Comparison of ENCODE assay signal across 7 mouse cellular contexts in genomic region chr10:62946738-62947471, GRCm38 (mm10). TPM values are rescaled to one million over a fixed set of nuclear protein-coding genes. Genes with fewer than 3 reads are reported as not detected.
DNase-seq lines count a peak whose midpoint lies in the region; ATAC-seq lines count a peak whose summit lies in the region.

Dna2 (plus strand) TSS chr10:62947026.

- H3K27ac ChIP-seq in embryonic facial prominence, embryonic 10.5 days (replicated peaks) = peak within 1 kb of the TSS; percentile 95
- H3K27ac ChIP-seq in limb, embryonic 11.5 days (replicated peaks; ENCODE audit: low read depth, low read length) = peak within 1 kb of the TSS; percentile 85
- peak within 1 kb of the TSS; percentile 84 for H3K27ac ChIP-seq in midbrain, embryonic 14.5 days (replicated peaks; ENCODE audit: low read depth, low read length)

- H3K9me3 ChIP-seq in embryonic facial prominence, embryonic 10.5 days = no peaks in the 10 kb centered on the region
- no peaks in the 10 kb centered on the region for H3K9me3 ChIP-seq in limb, embryonic 11.5 days (ENCODE audit: control insufficient read depth, low read length)
- no peaks in the 10 kb centered on the region for H3K9me3 ChIP-seq in midbrain, embryonic 14.5 days (ENCODE audit: control insufficient read depth, low read length)

- peaks cover 64% of the 10 kb centered on the region for H3K36me3 ChIP-seq in embryonic facial prominence, embryonic 10.5 days (replicated peaks)
- peaks cover 2% of the 10 kb centered on the region; the same call in 1 of the 2 replicates for H3K36me3 ChIP-seq in limb, embryonic 11.5 days (ENCODE audit: control insufficient read depth, insufficient read depth, low read length)
- peaks cover 33% of the 10 kb centered on the region for H3K36me3 ChIP-seq in midbrain, embryonic 14.5 days (ENCODE audit: control insufficient read depth, insufficient read depth, low read length)

- peak within 1 kb of the TSS; percentile 64 for H3K4me2 ChIP-seq in limb, embryonic 11.5 days (ENCODE audit: low read depth, severe bottlenecking)
- H3K4me2 ChIP-seq in midbrain, embryonic 14.5 days (ENCODE audit: low read length) = peak within 1 kb of the TSS; percentile 79

- peaks cover 9% of the 10 kb centered on the region for H3K4me1 ChIP-seq in embryonic facial prominence, embryonic 10.5 days
- no peaks in the 10 kb centered on the region for H3K4me1 ChIP-seq in limb, embryonic 11.5 days (ENCODE audit: control insufficient read depth, insufficient read depth, low read length)
- H3K4me1 ChIP-seq in midbrain, embryonic 14.5 days (ENCODE audit: control insufficient read depth, insufficient read depth, low read length) = no peaks in the 10 kb centered on the region

- WGBS in embryonic facial prominence, embryonic 10.5 days = under 1% methylated on average over 68 of the region's 68 CpGs
- under 1% methylated on average over 64 of the region's 68 CpGs for WGBS in limb, embryonic 11.5 days
- under 1% methylated on average over 68 of the region's 68 CpGs for whole genome bisulfite sequencing in midbrain, embryonic 14.5 days

- peak; percentile 85 for DNase-seq in adrenal gland, postnatal 14 days
- peak; percentile 92 for DNase-seq in embryonic facial prominence, embryonic 10.5 days (ENCODE audit: low spot score)
- peak; percentile 97 for DNase-seq in heart, adult 11 months
- DNase-seq in kidney, adult 18-20 months = peak; percentile 78
- peak; percentile 88 for DNase-seq in limb, embryonic 11.5 days (ENCODE audit: low spot score)
- DNase-seq in midbrain, embryonic 14.5 days = peak; percentile 94
- peak; percentile 49 to 66 for DNase-seq in spleen, adult 18-20 months

- H3K4me3 ChIP-seq in embryonic facial prominence, embryonic 10.5 days = peak within 1 kb of the TSS; percentile 83
- H3K4me3 ChIP-seq in limb, embryonic 11.5 days (ENCODE audit: low read depth, low read length) = peak within 1 kb of the TSS; percentile 71
- H3K4me3 ChIP-seq in midbrain, embryonic 14.5 days (replicated peaks; ENCODE audit: low read depth, low read length) = peak within 1 kb of the TSS; percentile 65

- peak; percentile 91 for ATAC-seq in limb, embryonic 11.5 days (ENCODE audit: insufficient number of reproducible peaks, low FRiP score, low TSS enrichment, low read depth)
- ATAC-seq in midbrain, embryonic 14.5 days (ENCODE audit: low FRiP score, low TSS enrichment) = peak; percentile 88

- H3K27me3 ChIP-seq in embryonic facial prominence, embryonic 10.5 days (replicated peaks; ENCODE audit: low read depth, poor library complexity, severe bottlenecking) = no peaks in the 10 kb centered on the region
- no peaks in the 10 kb centered on the region for H3K27me3 ChIP-seq in limb, embryonic 11.5 days (ENCODE audit: control insufficient read depth, insufficient read depth, low read length)
- H3K27me3 ChIP-seq in midbrain, embryonic 14.5 days (ENCODE audit: control insufficient read depth, insufficient read depth, low read length) = no peaks in the 10 kb centered on the region

- peak within 1 kb of the TSS; percentile 87 for H3K9ac ChIP-seq in limb, embryonic 11.5 days (ENCODE audit: low read length)
- H3K9ac ChIP-seq in midbrain, embryonic 14.5 days (replicated peaks; ENCODE audit: low read length) = peak within 1 kb of the TSS; percentile 72

RNA-seq across cellular contexts. Expression of gene Dna2, which starts in this region (rescaled TPM):
- 3.8 and 3.9 TPM in 2 replicates for total RNA-seq in adrenal gland, postnatal 14 days (2021)
- 37.1 and 39.1 TPM in 2 replicates for polyA plus RNA-seq in embryonic facial prominence, embryonic 10.5 days (2016; fragmentation: Nextera tagmentation; extraction: Ambion mirVana)
- 36.0 and 39.0 TPM in 2 replicates for polyA plus RNA-seq in limb, embryonic 11.5 days (2014; fragmentation: Nextera tagmentation; extraction: Ambion mirVana)
- polyA plus RNA-seq in midbrain, embryonic 14.5 days (2014; fragmentation: Nextera tagmentation; extraction: Ambion mirVana) = 3.2 and 5.8 TPM in 2 replicates

Comparison
In these comparisons a context has a peak if more than half of its experiments do, and no peak if none do; other contexts are left out.
1. Peak in every context shown above with its lines: DNase-seq, ATAC-seq, H3K4me3 ChIP-seq and H3K27ac ChIP-seq.